Comparison of ENCODE assay signal across 26 mouse cellular contexts in the genomic region with DNA sequence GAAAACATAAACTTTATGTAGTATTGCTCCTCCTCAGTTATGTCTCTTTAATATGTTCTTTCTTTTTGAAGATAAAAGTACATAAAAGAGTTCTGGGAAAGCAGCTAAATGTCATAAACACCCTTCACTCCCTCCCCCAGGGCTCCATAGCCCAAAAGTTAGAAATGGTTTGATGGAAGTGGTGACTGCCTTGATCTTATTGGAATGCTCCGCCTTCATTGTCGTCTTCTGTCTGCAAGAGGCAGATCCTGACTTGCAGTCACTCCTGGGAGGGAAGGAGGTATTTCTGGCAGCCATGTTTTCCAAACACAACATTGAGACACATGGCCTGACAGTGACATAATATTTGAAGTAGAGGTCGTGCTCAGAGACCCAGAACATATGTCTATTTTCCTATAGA.
DNase-seq lines count a peak whose midpoint lies in the region; ATAC-seq and TF ChIP-seq lines count a peak whose summit lies in the region.
"Had no signal": no experiment of that assay in that cellular context is flagged by ENCODE, and none has a peak within 500 bp of the region (broad histone marks: within the 10 kb centered on the region; RNA-seq: fewer than 3 reads in every experiment).

No protein-coding gene starts in this region.

- H3K9ac ChIP-seq in kidney, embryonic 15.5 days = no peak overlapping the region
- no peak overlapping the region for H3K9ac ChIP-seq in kidney, embryonic 16.5 days (replicated peaks; ENCODE audit: low read length)
- H3K9ac ChIP-seq in lung, embryonic 15.5 days = no peak overlapping the region
- H3K9ac ChIP-seq in midbrain, embryonic 11.5 days (ENCODE audit: low read length) = no peak overlapping the region
- H3K9ac ChIP-seq in midbrain, postnatal 0 days (replicated peaks; ENCODE audit: low read length, poor library complexity, severe bottlenecking) = no peak overlapping the region
- H3K9ac ChIP-seq: embryonic facial prominence, embryonic 15.5 days; forebrain, postnatal 0 days; hindbrain, embryonic 12.5 days; hindbrain, embryonic 15.5 days had no signal

- no peaks in the 10 kb centered on the region for H3K36me3 ChIP-seq in kidney, embryonic 15.5 days
- no peaks in the 10 kb centered on the region for H3K36me3 ChIP-seq in kidney, embryonic 16.5 days (ENCODE audit: insufficient read depth, low read length)
- H3K36me3 ChIP-seq in lung, embryonic 15.5 days = no peaks in the 10 kb centered on the region
- no peaks in the 10 kb centered on the region for H3K36me3 ChIP-seq in midbrain, embryonic 11.5 days (ENCODE audit: control insufficient read depth, insufficient read depth, low read length)
- no peaks in the 10 kb centered on the region for H3K36me3 ChIP-seq in midbrain, postnatal 0 days (ENCODE audit: insufficient read depth, low read length)
- H3K36me3 ChIP-seq: embryonic facial prominence, embryonic 15.5 days; G1E; hindbrain, embryonic 12.5 days; hindbrain, embryonic 15.5 days had no signal

- TF ChIP-seq CTCF in midbrain, postnatal 0 days (IDR thresholded peaks at IDR 0.05) = no peak

- H3K4me3 ChIP-seq in kidney, embryonic 15.5 days (replicated peaks) = no peak overlapping the region
- H3K4me3 ChIP-seq in kidney, embryonic 16.5 days (ENCODE audit: low read length) = no peak overlapping the region
- no peak overlapping the region for H3K4me3 ChIP-seq in lung, embryonic 15.5 days
- H3K4me3 ChIP-seq in midbrain, embryonic 11.5 days (ENCODE audit: low read depth, low read length) = no peak overlapping the region
- H3K4me3 ChIP-seq in midbrain, postnatal 0 days (ENCODE audit: low read depth, low read length) = no peak overlapping the region
- H3K4me3 ChIP-seq: embryonic facial prominence, embryonic 15.5 days; gastrocnemius, adult 2 months; hindbrain, embryonic 12.5 days; hindbrain, embryonic 15.5 days had no signal

- H3K9me3 ChIP-seq in kidney, embryonic 15.5 days (replicated peaks) = no peaks in the 10 kb centered on the region
- no peaks in the 10 kb centered on the region for H3K9me3 ChIP-seq in kidney, embryonic 16.5 days (ENCODE audit: low read length)
- no peaks in the 10 kb centered on the region for H3K9me3 ChIP-seq in lung, embryonic 15.5 days
- H3K9me3 ChIP-seq in midbrain, embryonic 11.5 days (ENCODE audit: control insufficient read depth, low read length) = no peaks in the 10 kb centered on the region
- no peaks in the 10 kb centered on the region for H3K9me3 ChIP-seq in midbrain, postnatal 0 days (ENCODE audit: low read length)
- H3K9me3 ChIP-seq: embryonic facial prominence, embryonic 15.5 days; G1E; hindbrain, embryonic 12.5 days; hindbrain, embryonic 15.5 days had no signal

- no peak for DNase-seq in lung, postnatal 25 days (ENCODE audit: low spot score)
- peak; percentile 41 for DNase-seq in midbrain, embryonic 11.5 days (ENCODE audit: low spot score, missing footprints)
- no peak for DNase-seq in midbrain, postnatal 0 days (ENCODE audit: low spot score)
- DNase-seq in layer of hippocampus, adult 9-10 months (ENCODE audit: low spot score) = no peak
- DNase-seq: adrenal gland, adult 2 months; adrenal gland, postnatal 14 days; B cell, adult 2 months; cerebellum, adult 11 months; cerebellum, adult 2 months; cerebellum, adult 9-11 months; cerebellum, postnatal 25 days; forebrain, postnatal 0 days; gastrocnemius, adult 2 months; gastrocnemius, postnatal 14 days; heart, adult 11 months had no signal

- ATAC-seq in kidney, embryonic 15.5 days (replicated peaks; ENCODE audit: low FRiP score) = no peak
- ATAC-seq in kidney, embryonic 16.5 days (ENCODE audit: low FRiP score, low TSS enrichment) = no peak
- peak; percentile 96 for ATAC-seq in lung, embryonic 15.5 days (ENCODE audit: borderline replicate concordance, extremely low read depth, low FRiP score, low TSS enrichment)
- no peak for ATAC-seq in midbrain, embryonic 11.5 days (ENCODE audit: low FRiP score)
- ATAC-seq in midbrain, postnatal 0 days (ENCODE audit: low FRiP score) = no peak
- ATAC-seq: forebrain, embryonic 14.5 days; forebrain, postnatal 0 days; Patski had no signal

- H3K27me3 ChIP-seq in kidney, embryonic 15.5 days = no peaks in the 10 kb centered on the region
- H3K27me3 ChIP-seq in kidney, embryonic 16.5 days (ENCODE audit: insufficient read depth, low read length) = no peaks in the 10 kb centered on the region
- H3K27me3 ChIP-seq in lung, embryonic 15.5 days = no peaks in the 10 kb centered on the region
- no peaks in the 10 kb centered on the region for H3K27me3 ChIP-seq in midbrain, embryonic 11.5 days (ENCODE audit: control insufficient read depth, insufficient read depth, low read length)
- H3K27me3 ChIP-seq in midbrain, postnatal 0 days (ENCODE audit: insufficient read depth, low read length) = no peaks in the 10 kb centered on the region
- H3K27me3 ChIP-seq: CH12.LX; embryonic facial prominence, embryonic 15.5 days; hindbrain, embryonic 12.5 days; hindbrain, embryonic 15.5 days had no signal

- H3K4me2 ChIP-seq in kidney, embryonic 15.5 days = no peak overlapping the region
- no peak overlapping the region for H3K4me2 ChIP-seq in kidney, embryonic 16.5 days (replicated peaks; ENCODE audit: low read depth, low read length)
- no peak overlapping the region for H3K4me2 ChIP-seq in lung, embryonic 15.5 days
- H3K4me2 ChIP-seq in midbrain, embryonic 11.5 days = no peak overlapping the region
- no peak overlapping the region for H3K4me2 ChIP-seq in midbrain, postnatal 0 days (ENCODE audit: low read depth, low read length, poor library complexity, severe bottlenecking)
- H3K4me2 ChIP-seq: embryonic facial prominence, embryonic 15.5 days; heart, embryonic 11.5 days; hindbrain, embryonic 12.5 days; hindbrain, embryonic 15.5 days had no signal

- 0 out of 2 replicates have a peak, but pooled peaks cover 3% of the 10 kb centered on the region for H3K4me1 ChIP-seq in kidney, embryonic 15.5 days
- no peaks in the 10 kb centered on the region for H3K4me1 ChIP-seq in kidney, embryonic 16.5 days (ENCODE audit: insufficient read depth, low read length)
- peaks cover 15% of the 10 kb centered on the region for H3K4me1 ChIP-seq in lung, embryonic 15.5 days
- H3K4me1 ChIP-seq in midbrain, embryonic 11.5 days (ENCODE audit: control insufficient read depth, insufficient read depth, low read length) = no peaks in the 10 kb centered on the region
- no peaks in the 10 kb centered on the region for H3K4me1 ChIP-seq in midbrain, postnatal 0 days (ENCODE audit: insufficient read depth, low read length)
- H3K4me1 ChIP-seq: embryonic facial prominence, embryonic 15.5 days; hindbrain, embryonic 12.5 days; hindbrain, embryonic 15.5 days had no signal

- 60% methylated on average over 3 of the region's 3 CpGs for WGBS in kidney, embryonic 15.5 days
- 73% methylated on average over 3 of the region's 3 CpGs for WGBS in kidney, embryonic 16.5 days
- WGBS in lung, embryonic 15.5 days = 38% methylated on average over 3 of the region's 3 CpGs
- WGBS in midbrain, embryonic 11.5 days = 69% methylated on average over 3 of the region's 3 CpGs
- 76% methylated on average over 3 of the region's 3 CpGs for WGBS in midbrain, postnatal 0 days

- H3K27ac ChIP-seq in kidney, embryonic 15.5 days = peak overlapping the region; percentile 61; the same call in 1 of the 2 replicates
- H3K27ac ChIP-seq in kidney, embryonic 16.5 days (ENCODE audit: low read length) = no peak overlapping the region
- H3K27ac ChIP-seq in lung, embryonic 15.5 days = peak overlapping the region; percentile 90
- no peak overlapping the region for H3K27ac ChIP-seq in midbrain, embryonic 11.5 days (ENCODE audit: low read depth, low read length)
- H3K27ac ChIP-seq in midbrain, postnatal 0 days (ENCODE audit: low read depth, low read length) = no peak overlapping the region
- H3K27ac ChIP-seq: embryonic facial prominence, embryonic 15.5 days; gastrocnemius, adult 2 months; hindbrain, embryonic 12.5 days; hindbrain, embryonic 15.5 days had no signal

Comparison
In these comparisons a context has a peak if more than half of its experiments do, and no peak if none do; other contexts are left out.
1. H3K27ac ChIP-seq: peak in kidney, embryonic 15.5 days (single experiment) and lung, embryonic 15.5 days (single experiment); none in kidney, embryonic 16.5 days (single experiment), midbrain, embryonic 11.5 days (single experiment) and midbrain, postnatal 0 days (single experiment).